18 mouse cellular contexts compared by ENCODE assay signal in genomic region chr2:180552340-180552739, GRCm38 (mm10). TPM values are rescaled to one million over a fixed set of nuclear protein-coding genes. Genes with fewer than 3 reads are reported as not detected.
DNase-seq lines count a peak whose midpoint lies in the region; ATAC-seq and TF ChIP-seq lines count a peak whose summit lies in the region.
"Had no signal": no experiment of that assay in that cellular context is flagged by ENCODE, and none has a peak within 500 bp of the region (broad histone marks: within the 10 kb centered on the region; RNA-seq: fewer than 3 reads in every experiment).

No protein-coding gene starts in this region.

- no peaks in the 10 kb centered on the region for H3K36me3 ChIP-seq in forebrain, embryonic 15.5 days
- no peaks in the 10 kb centered on the region for H3K36me3 ChIP-seq in forebrain, embryonic 12.5 days (replicated peaks)
- no peaks in the 10 kb centered on the region for H3K36me3 ChIP-seq in forebrain, postnatal 0 days (ENCODE audit: insufficient read depth)
- no peaks in the 10 kb centered on the region for H3K36me3 ChIP-seq in forebrain, embryonic 11.5 days (ENCODE audit: control insufficient read depth, insufficient read depth, low read length)
- H3K36me3 ChIP-seq: embryonic facial prominence, embryonic 10.5 days; embryonic facial prominence, embryonic 12.5 days had no signal

- TF ChIP-seq POLR2A in brain, embryonic 14.5 days (IDR thresholded peaks at IDR 0.05; ENCODE audit: borderline replicate concordance, extremely low read depth, insufficient read depth, insufficient read length, poor library complexity, severe bottlenecking): no peak

- H3K4me2 ChIP-seq in forebrain, embryonic 15.5 days (replicated peaks): no peak overlapping the region
- H3K4me2 ChIP-seq in forebrain, embryonic 12.5 days: no peak overlapping the region
- no peak overlapping the region for H3K4me2 ChIP-seq in forebrain, postnatal 0 days (ENCODE audit: low read depth)
- no peak overlapping the region for H3K4me2 ChIP-seq in forebrain, embryonic 11.5 days (ENCODE audit: low read depth, low read length, severe bottlenecking)
- H3K4me2 ChIP-seq: embryonic facial prominence, embryonic 12.5 days had no signal

- H3K27me3 ChIP-seq in forebrain, embryonic 15.5 days: no peaks in the 10 kb centered on the region
- no peaks in the 10 kb centered on the region for H3K27me3 ChIP-seq in forebrain, embryonic 12.5 days
- no peaks in the 10 kb centered on the region for H3K27me3 ChIP-seq in forebrain, postnatal 0 days (ENCODE audit: insufficient read depth, low read length)
- no peaks in the 10 kb centered on the region for H3K27me3 ChIP-seq in forebrain, embryonic 11.5 days (ENCODE audit: control insufficient read depth, insufficient read depth, low read length)
- H3K27me3 ChIP-seq: embryonic facial prominence, embryonic 12.5 days had no signal

- peak; percentile 62 for DNase-seq in forebrain, postnatal 0 days
- no peak for DNase-seq in forebrain, embryonic 11.5 days (ENCODE audit: low spot score)
- peak; percentile 46 for DNase-seq in brain, embryonic 14.5 days (ENCODE audit: low read depth)
- DNase-seq in ovary, postnatal 14 days (ENCODE audit: low spot score): no peak
- DNase-seq: adrenal gland, adult 2 months; adrenal gland, postnatal 10 days; adrenal gland, postnatal 25 days; cerebellum, adult 11-12 months; cerebellum, adult 2 months; cerebellum, adult 9-10 months; cerebellum, postnatal 10 days; cerebellum, postnatal 25 days had no signal

- H3K4me1 ChIP-seq in forebrain, embryonic 15.5 days: peaks cover 24% of the 10 kb centered on the region
- H3K4me1 ChIP-seq in forebrain, embryonic 12.5 days: peaks cover 11% of the 10 kb centered on the region
- H3K4me1 ChIP-seq in forebrain, postnatal 0 days (ENCODE audit: insufficient read depth): peaks cover 1% of the 10 kb centered on the region; the same call in 1 of the 2 replicates
- H3K4me1 ChIP-seq in forebrain, embryonic 11.5 days (replicated peaks; ENCODE audit: control insufficient read depth, insufficient read depth, low read length): no peaks in the 10 kb centered on the region

- 0 out of 2 replicates have a peak, but pooled peaks have one; percentile 37 for ATAC-seq in forebrain, embryonic 15.5 days (replicated peaks)
- no peak for ATAC-seq in forebrain, embryonic 12.5 days (ENCODE audit: low FRiP score)
- peak; percentile 27; the same call in 1 of the 2 replicates for ATAC-seq in forebrain, postnatal 0 days
- ATAC-seq in forebrain, embryonic 11.5 days (replicated peaks; ENCODE audit: low FRiP score): no peak

- H3K27ac ChIP-seq in forebrain, embryonic 15.5 days (replicated peaks): peak overlapping the region; percentile 65; the same call in 1 of the 2 replicates
- H3K27ac ChIP-seq in forebrain, embryonic 12.5 days: no peak overlapping the region
- H3K27ac ChIP-seq in forebrain, postnatal 0 days (ENCODE audit: low read depth, low read length): peak overlapping the region; percentile 57; the same call in 1 of the 2 replicates
- H3K27ac ChIP-seq in forebrain, embryonic 11.5 days (ENCODE audit: low read depth, low read length): no peak overlapping the region
- H3K27ac ChIP-seq: embryonic facial prominence, embryonic 10.5 days; embryonic facial prominence, embryonic 12.5 days had no signal

- WGBS in forebrain, embryonic 15.5 days: 55% methylated on average over 3 of the region's 3 CpGs
- 83% methylated on average over 3 of the region's 3 CpGs for WGBS in forebrain, embryonic 12.5 days
- WGBS in forebrain, postnatal 0 days: 42% methylated on average over 3 of the region's 3 CpGs
- WGBS in forebrain, embryonic 11.5 days: 86% methylated on average over 3 of the region's 3 CpGs

- no peak for TF ChIP-seq CTCF in forebrain, postnatal 0 days (IDR thresholded peaks at IDR 0.05; ENCODE audit: low read depth)
- no peak for TF ChIP-seq CTCF in brain, embryonic 14.5 days (IDR thresholded peaks at IDR 0.05; ENCODE audit: borderline replicate concordance, extremely low read depth, insufficient read depth, insufficient read length)

- no peak overlapping the region for H3K4me3 ChIP-seq in forebrain, embryonic 15.5 days
- no peak overlapping the region for H3K4me3 ChIP-seq in forebrain, embryonic 12.5 days (replicated peaks)
- H3K4me3 ChIP-seq in forebrain, postnatal 0 days (ENCODE audit: low read depth, low read length): no peak overlapping the region
- no peak overlapping the region for H3K4me3 ChIP-seq in forebrain, embryonic 11.5 days (ENCODE audit: low read depth, low read length)
- H3K4me3 ChIP-seq: embryonic facial prominence, embryonic 10.5 days; embryonic facial prominence, embryonic 12.5 days had no signal

- H3K9me3 ChIP-seq in forebrain, embryonic 15.5 days: no peaks in the 10 kb centered on the region
- H3K9me3 ChIP-seq in forebrain, embryonic 12.5 days: no peaks in the 10 kb centered on the region
- H3K9me3 ChIP-seq in forebrain, postnatal 0 days (ENCODE audit: low read length): no peaks in the 10 kb centered on the region
- no peaks in the 10 kb centered on the region for H3K9me3 ChIP-seq in forebrain, embryonic 11.5 days (ENCODE audit: control insufficient read depth, low read length)
- H3K9me3 ChIP-seq: embryonic facial prominence, embryonic 10.5 days; embryonic facial prominence, embryonic 12.5 days had no signal

- no peak overlapping the region for H3K9ac ChIP-seq in forebrain, embryonic 15.5 days (replicated peaks)
- no peak overlapping the region for H3K9ac ChIP-seq in forebrain, embryonic 12.5 days
- no peak overlapping the region for H3K9ac ChIP-seq in forebrain, postnatal 0 days
- H3K9ac ChIP-seq in forebrain, embryonic 11.5 days (ENCODE audit: low read length): no peak overlapping the region
- H3K9ac ChIP-seq: embryonic facial prominence, embryonic 12.5 days had no signal

RNA-seq across cellular contexts. Expression of gene Mrgbp, which starts 28.8 kb away (rescaled TPM):
- polyA plus RNA-seq in forebrain, embryonic 15.5 days (2015; fragmentation: Nextera tagmentation; extraction: Ambion mirVana): 51.8 and 52.5 TPM in 2 replicates
- polyA plus RNA-seq in forebrain, embryonic 12.5 days (2016; fragmentation: Nextera tagmentation; extraction: Ambion mirVana): 49.7 and 50.5 TPM in 2 replicates
- total RNA-seq in forebrain, postnatal 0 days (2014; rRNA removed): 55.0 and 63.2 TPM in 2 replicates
- 31.8 and 34.2 TPM in 2 replicates for polyA plus RNA-seq in forebrain, postnatal 0 days (2015; fragmentation: Nextera tagmentation; extraction: Ambion mirVana)
- polyA plus RNA-seq in forebrain, embryonic 11.5 days (2014; fragmentation: Nextera tagmentation; extraction: Ambion mirVana): 49.5 and 51.9 TPM in 2 replicates
- polyA plus RNA-seq in brain, embryonic 14.5 days (2012; rRNA removed): 54.3 and 69.8 TPM in 2 replicates

RNA-seq across cellular contexts. Expression of gene Ogfr, which starts 36.7 kb away (rescaled TPM):
- 83.7 and 89.1 TPM in 2 replicates for polyA plus RNA-seq in forebrain, embryonic 15.5 days (2015; fragmentation: Nextera tagmentation; extraction: Ambion mirVana)
- 96.7 and 96.8 TPM in 2 replicates for polyA plus RNA-seq in forebrain, embryonic 12.5 days (2016; fragmentation: Nextera tagmentation; extraction: Ambion mirVana)
- total RNA-seq in forebrain, postnatal 0 days (2014; rRNA removed): 116 and 127 TPM in 2 replicates
- polyA plus RNA-seq in forebrain, postnatal 0 days (2015; fragmentation: Nextera tagmentation; extraction: Ambion mirVana): 84.7 and 86.0 TPM in 2 replicates
- polyA plus RNA-seq in forebrain, embryonic 11.5 days (2014; fragmentation: Nextera tagmentation; extraction: Ambion mirVana): 98.6 and 108 TPM in 2 replicates
- polyA plus RNA-seq in brain, embryonic 14.5 days (2012; rRNA removed): 75.6 and 105 TPM in 2 replicates

RNA-seq across cellular contexts. Expression of gene Col9a3, which starts 45.2 kb away (rescaled TPM):
- 37.2 and 44.3 TPM in 2 replicates for polyA plus RNA-seq in forebrain, embryonic 15.5 days (2015; fragmentation: Nextera tagmentation; extraction: Ambion mirVana)
- 25.7 and 28.6 TPM in 2 replicates for polyA plus RNA-seq in forebrain, embryonic 12.5 days (2016; fragmentation: Nextera tagmentation; extraction: Ambion mirVana)
- total RNA-seq in forebrain, postnatal 0 days (2014; rRNA removed): 42.4 and 47.9 TPM in 2 replicates
- 46.8 and 49.5 TPM in 2 replicates for polyA plus RNA-seq in forebrain, postnatal 0 days (2015; fragmentation: Nextera tagmentation; extraction: Ambion mirVana)
- polyA plus RNA-seq in forebrain, embryonic 11.5 days (2014; fragmentation: Nextera tagmentation; extraction: Ambion mirVana): 7.3 and 8.4 TPM in 2 replicates
- polyA plus RNA-seq in brain, embryonic 14.5 days (2012; rRNA removed): 31.5 and 37.5 TPM in 2 replicates

RNA-seq across cellular contexts. Expression of gene Ntsr1, which starts 52.6 kb away (rescaled TPM):
- 6.6 and 8.0 TPM in 2 replicates for polyA plus RNA-seq in forebrain, embryonic 15.5 days (2015; fragmentation: Nextera tagmentation; extraction: Ambion mirVana)
- 0.55 and 0.67 TPM in 2 replicates for polyA plus RNA-seq in forebrain, embryonic 12.5 days (2016; fragmentation: Nextera tagmentation; extraction: Ambion mirVana)
- 19.8 and 35.8 TPM in 2 replicates for total RNA-seq in forebrain, postnatal 0 days (2014; rRNA removed)
- polyA plus RNA-seq in forebrain, postnatal 0 days (2015; fragmentation: Nextera tagmentation; extraction: Ambion mirVana): 13.2 and 18.1 TPM in 2 replicates
- polyA plus RNA-seq in forebrain, embryonic 11.5 days (2014; fragmentation: Nextera tagmentation; extraction: Ambion mirVana): 0.15 and 0.21 TPM in 2 replicates
- 3.6 and 4.3 TPM in 2 replicates for polyA plus RNA-seq in brain, embryonic 14.5 days (2012; rRNA removed)
- total RNA-seq: adrenal gland, adult 2 months; adrenal gland, postnatal 25 days; MEL had no signal
- polyA plus RNA-seq: adrenal gland, adult 2 months; C2C12 had no signal

Comparison
In these comparisons a context has a peak if more than half of its experiments do, and no peak if none do; other contexts are left out.
1. ATAC-seq: peak in forebrain, embryonic 15.5 days (single experiment) and forebrain, postnatal 0 days (single experiment); none in forebrain, embryonic 12.5 days (single experiment) and forebrain, embryonic 11.5 days (single experiment).
2. H3K27ac ChIP-seq: peak in forebrain, embryonic 15.5 days (single experiment) and forebrain, postnatal 0 days (single experiment); none in forebrain, embryonic 12.5 days (single experiment) and forebrain, embryonic 11.5 days (single experiment).
3. DNase-seq: peak in forebrain, postnatal 0 days (single experiment) and brain, embryonic 14.5 days (single experiment); none in forebrain, embryonic 11.5 days (single experiment) and ovary, postnatal 14 days (single experiment).